Mouse (Mus musculus) gastrocnemius, adult 18-20 months (tissue): Measurements from ENCODE around the gene Atl1. TPM values are rescaled to one million over a fixed set of nuclear protein-coding genes. Genes with fewer than 3 reads are reported as not detected.

Source experiments
- DNase-seq: peaks from one replicate; pipeline ENCODE4 v3.0.0; 2021; ENCODE audit warnings: low spot score
- long read RNA-seq, 2 experiments: library from polyadenylated mRNA; stranded (forward); transcript quantifications; one replicate each; pipeline ENCODE4 v2.0.0; 2021
- total RNA-seq, 2 experiments: library from RNA; stranded (reverse); gene quantifications; 2 replicates each; pipeline ENCODE4 v1.2.3; 2021

The Atl1 gene
- total RNA-seq: 1 to 10 TPM; 1.6 to 3.1 TPM
- long read RNA-seq, experiment 1, partial matches to known transcripts: 0 of 3 reads
- long read RNA-seq, experiment 1, other reads (novel, unspliced or antisense): 3 of 3 reads
- long read RNA-seq, experiment 2, partial matches to known transcripts: 0 of 1 reads
- long read RNA-seq, experiment 2, other reads (novel, unspliced or antisense): 1 of 1 reads

GRCm38 (mm10) chr12:69892371-69893251 lies at the start of gene Atl1, which contains the start of gene Map4k5:
TSS of gene Atl1 (plus strand) at chr12:69892614.
TSS of gene Map4k5 (minus strand) at chr12:69893200.
- peak; percentile 85 for DNase-seq

- DNase-seq: no peak
These were observed 48.6 kb upstream of the Atl1 start for GRCm38 (mm10) chr12:69843531-69844445.

GRCm38 (mm10) chr12:69845722-69846121 lies 46.7 kb upstream of the Atl1 start:
- DNase-seq: no peak

- no peak for DNase-seq
These were observed 45.9 kb upstream of the Atl1 start for GRCm38 (mm10) chr12:69846499-69846898.

GRCm38 (mm10) chr12:69848083-69848878 lies 44.1 kb upstream of the Atl1 start:
- DNase-seq: no peak

GRCm38 (mm10) chr12:69852288-69852687 lies 40.1 kb upstream of the Atl1 start:
- DNase-seq: no peak

- DNase-seq: no peak
These were observed 39.0 kb upstream of the Atl1 start for GRCm38 (mm10) chr12:69853387-69853786.

- no peak for DNase-seq
These were observed 38.5 kb upstream of the Atl1 start for GRCm38 (mm10) chr12:69853942-69854341.

GRCm38 (mm10) chr12:69855641-69856300 lies 36.6 kb upstream of the Atl1 start:
- DNase-seq: no peak

GRCm38 (mm10) chr12:69856398-69856797 lies 36.0 kb upstream of the Atl1 start:
- no peak for DNase-seq

GRCm38 (mm10) chr12:69857597-69857996 lies 34.8 kb upstream of the Atl1 start:
- DNase-seq: no peak

- no peak for DNase-seq
These were observed 33.6 kb upstream of the Atl1 start for GRCm38 (mm10) chr12:69858847-69859246.

GRCm38 (mm10) chr12:69863505-69863904 lies 28.9 kb upstream of the Atl1 start:
- DNase-seq: no peak

GRCm38 (mm10) chr12:69864164-69864692 lies 28.2 kb upstream of the Atl1 start:
- DNase-seq: no peak

- no peak for DNase-seq
These were observed 25.1 kb upstream of the Atl1 start for GRCm38 (mm10) chr12:69867338-69867737.

GRCm38 (mm10) chr12:69871632-69872031 lies 20.8 kb upstream of the Atl1 start:
- DNase-seq: no peak

GRCm38 (mm10) chr12:69877842-69878363 lies 14.5 kb upstream of the Atl1 start:
- no peak for DNase-seq

GRCm38 (mm10) chr12:69879172-69879665 lies 13.2 kb upstream of the Atl1 start:
- DNase-seq: no peak

GRCm38 (mm10) chr12:69879739-69880138 lies 12.7 kb upstream of the Atl1 start:
- no peak for DNase-seq
